10 mouse cellular contexts compared by ENCODE assay signal in genomic region chr6:94683701-94684100, GRCm38 (mm10). TPM values are rescaled to one million over a fixed set of nuclear protein-coding genes. Genes with fewer than 3 reads are reported as not detected.
DNase-seq lines count a peak whose midpoint lies in the region; ATAC-seq and TF ChIP-seq lines count a peak whose summit lies in the region.
"Had no signal": no experiment of that assay in that cellular context is flagged by ENCODE, and none has a peak within 500 bp of the region (broad histone marks: within the 10 kb centered on the region; RNA-seq: fewer than 3 reads in every experiment).

No protein-coding gene starts in this region.

- no peak for TF ChIP-seq CTCF in intestine, postnatal 0 days (IDR thresholded peaks at IDR 0.05; ENCODE audit: low read depth)

- H3K4me1 ChIP-seq in intestine, postnatal 0 days (replicated peaks; ENCODE audit: control insufficient read depth, insufficient read depth, low read length) = peaks cover 49% of the 10 kb centered on the region
- H3K4me1 ChIP-seq in intestine, embryonic 16.5 days (ENCODE audit: control insufficient read depth, insufficient read depth, low read length) = peaks cover 65% of the 10 kb centered on the region
- peaks cover 79% of the 10 kb centered on the region for H3K4me1 ChIP-seq in stomach, embryonic 16.5 days (ENCODE audit: control insufficient read depth, insufficient read depth, low read length)

- WGBS in intestine, postnatal 0 days = 72% methylated on average over 3 of the region's 3 CpGs
- 71% methylated on average over 3 of the region's 3 CpGs for WGBS in intestine, embryonic 16.5 days
- WGBS in stomach, embryonic 16.5 days = 53% methylated on average over 3 of the region's 3 CpGs

- H3K27ac ChIP-seq in intestine, postnatal 0 days (ENCODE audit: low read depth, low read length) = no peak overlapping the region
- no peak overlapping the region for H3K27ac ChIP-seq in intestine, embryonic 16.5 days (ENCODE audit: low read length)
- peak overlapping the region; percentile 11; the same call in 1 of the 2 replicates for H3K27ac ChIP-seq in stomach, embryonic 16.5 days (ENCODE audit: low read length)
- H3K27ac ChIP-seq: kidney, postnatal 0 days had no signal

- no peak overlapping the region for H3K4me3 ChIP-seq in intestine, postnatal 0 days (ENCODE audit: low read depth, low read length)
- H3K4me3 ChIP-seq in intestine, embryonic 16.5 days (ENCODE audit: low read length) = no peak overlapping the region
- no peak overlapping the region for H3K4me3 ChIP-seq in stomach, embryonic 16.5 days (replicated peaks; ENCODE audit: low read length)

- no peaks in the 10 kb centered on the region for H3K27me3 ChIP-seq in intestine, postnatal 0 days (replicated peaks; ENCODE audit: control insufficient read depth, insufficient read depth, low read length)
- H3K27me3 ChIP-seq in intestine, embryonic 16.5 days (replicated peaks; ENCODE audit: control insufficient read depth, insufficient read depth, low read length) = no peaks in the 10 kb centered on the region
- no peaks in the 10 kb centered on the region for H3K27me3 ChIP-seq in stomach, embryonic 16.5 days (ENCODE audit: control insufficient read depth, insufficient read depth, low read length)

- intact Hi-C loops in left cerebral cortex, postnatal 36 days (cut with DNase I) = no loop called here

- H3K9ac ChIP-seq in intestine, postnatal 0 days (ENCODE audit: low read depth, low read length) = no peak overlapping the region
- no peak overlapping the region for H3K9ac ChIP-seq in intestine, embryonic 16.5 days (ENCODE audit: low read depth, low read length)
- H3K9ac ChIP-seq in stomach, embryonic 16.5 days (ENCODE audit: low read length) = 0 out of 2 replicates have a peak overlapping the region, but pooled peaks have one; percentile 3

- peak overlapping the region; percentile 17; the same call in 1 of the 2 replicates for H3K4me2 ChIP-seq in intestine, postnatal 0 days (replicated peaks; ENCODE audit: low read depth)
- H3K4me2 ChIP-seq in intestine, embryonic 16.5 days (ENCODE audit: low read depth, low read length) = no peak overlapping the region
- H3K4me2 ChIP-seq in stomach, embryonic 16.5 days (ENCODE audit: low read depth, low read length) = no peak overlapping the region

- no peaks in the 10 kb centered on the region for H3K9me3 ChIP-seq in intestine, postnatal 0 days (ENCODE audit: control insufficient read depth)
- H3K9me3 ChIP-seq in intestine, embryonic 16.5 days (ENCODE audit: control insufficient read depth, low read length) = no peaks in the 10 kb centered on the region
- no peaks in the 10 kb centered on the region for H3K9me3 ChIP-seq in stomach, embryonic 16.5 days (replicated peaks; ENCODE audit: control insufficient read depth, low read length)

- no peak for ATAC-seq in intestine, postnatal 0 days
- no peak for ATAC-seq in intestine, embryonic 16.5 days
- no peak for ATAC-seq in stomach, embryonic 16.5 days (ENCODE audit: insufficient read depth, low FRiP score)
- ATAC-seq: lung, postnatal 0 days had no signal

- H3K36me3 ChIP-seq in intestine, postnatal 0 days (ENCODE audit: control insufficient read depth, insufficient read depth) = no peaks in the 10 kb centered on the region
- no peaks in the 10 kb centered on the region for H3K36me3 ChIP-seq in intestine, embryonic 16.5 days (ENCODE audit: control insufficient read depth, insufficient read depth, low read length)
- H3K36me3 ChIP-seq in stomach, embryonic 16.5 days (ENCODE audit: control insufficient read depth, insufficient read depth, low read length) = no peaks in the 10 kb centered on the region

- DNase-seq in NIH3T3 (ENCODE audit: low read depth) = peak; percentile 81
- DNase-seq in fibroblast of lung, adult 2 months (ENCODE audit: low read depth) = peak; percentile 96
- DNase-seq in left cerebral cortex, postnatal 36 days (ENCODE audit: low spot score in 2 of 2) = no peak
- no peak for DNase-seq in c-Kit-positive CD71-positive TER-119-positive erythroid progenitor cells, embryonic 14.5 days (ENCODE audit: low spot score)
- DNase-seq: right cerebral cortex, postnatal 14 days had no signal

RNA-seq across cellular contexts. Expression of gene Lrig1, which starts 16.3 kb away (rescaled TPM):
- 13.3 and 13.4 TPM in 2 replicates for polyA plus RNA-seq in intestine, postnatal 0 days (2015; fragmentation: Nextera tagmentation; extraction: Ambion mirVana)
- polyA plus RNA-seq in intestine, embryonic 16.5 days (2015; fragmentation: Nextera tagmentation; extraction: Ambion mirVana) = 11.8 and 14.7 TPM in 2 replicates
- 18.3 and 24.0 TPM in 2 replicates for polyA plus RNA-seq in stomach, embryonic 16.5 days (2015; fragmentation: Nextera tagmentation; extraction: Ambion mirVana)
- total RNA-seq in left cerebral cortex, postnatal 36 days (2021) = 10 to 100 TPM; 27.2 to 27.7 TPM

Comparison
In these comparisons a context has a peak if more than half of its experiments do, and no peak if none do; other contexts are left out.
1. DNase-seq: peak in NIH3T3 (single experiment) and fibroblast of lung, adult 2 months (single experiment); none in left cerebral cortex, postnatal 36 days (0 of 2) and c-Kit-positive CD71-positive TER-119-positive erythroid progenitor cells, embryonic 14.5 days (single experiment).